Mouse (Mus musculus): ENCODE measurements around the gene Serpina3n. TPM values are rescaled to one million over a fixed set of nuclear protein-coding genes. Genes with fewer than 3 reads are reported as not detected.

Gene Serpina3n
- total and polyA plus RNA-seq, 2 experiments, result 210 to 464 TPM

- TF ChIP-seq POLR2A (IDR thresholded peaks at IDR 0.05; ENCODE audit: extremely low read depth, insufficient read depth, low read length) (no peak), CTCF (IDR thresholded peaks at IDR 0.05; ENCODE audit: low read depth, low read length) (peak; percentile 26)
These were observed 52.8 kb downstream of the Serpina3n start for GRCm38 (mm10) chr12:104459377-104459776.

GRCm38 (mm10) chr12:104461372-104461771, 54.8 kb downstream of the Serpina3n start:
- Histone ChIP-seq H3K4me1 (ENCODE audit: control insufficient read depth, insufficient read depth, low read length) (no peaks in the 10 kb centered on the region), H3K36me3 (ENCODE audit: control insufficient read depth, insufficient read depth, low read length) (no peaks in the 10 kb centered on the region), H3K27me3 (ENCODE audit: control insufficient read depth, insufficient read depth, low read length) (no peaks in the 10 kb centered on the region), H3K9ac (ENCODE audit: low read depth, low read length) (no peak overlapping the region), H3K4me3 (ENCODE audit: insufficient read depth, low read depth, low read length) (no peak overlapping the region), H3K27ac (replicated peaks; ENCODE audit: insufficient read depth, low read depth, low read length) (no peak overlapping the region), H3K79me2 (ENCODE audit: control insufficient read depth, insufficient read depth, low read length) (no peaks in the 10 kb centered on the region)
- no peak for DNase-seq (ENCODE audit: extremely low read depth, low read depth, low spot score)
- WGBS, result 55% methylated on average over 8 of the region's 8 CpGs
- no peak for TF ChIP-seq CTCF (IDR thresholded peaks at IDR 0.05; ENCODE audit: low read depth, low read length)
- TF ChIP-seq POLR2A (IDR thresholded peaks at IDR 0.05; ENCODE audit: extremely low read depth, insufficient read depth, low read length), result no peak

More at GRCm38 (mm10) chr12:104459377-104459776, 52.8 kb downstream of the Serpina3n start:
- 57% methylated on average over 6 of the region's 6 CpGs for WGBS
- no peaks in the 10 kb centered on the region for H3K4me1 ChIP-seq (ENCODE audit: control insufficient read depth, insufficient read depth, low read length)
- no peaks in the 10 kb centered on the region for H3K27me3 ChIP-seq (ENCODE audit: control insufficient read depth, insufficient read depth, low read length)
- no peak for DNase-seq (ENCODE audit: extremely low read depth, low read depth, low spot score)
- no peaks in the 10 kb centered on the region for H3K79me2 ChIP-seq (ENCODE audit: control insufficient read depth, insufficient read depth, low read length)
- no peak overlapping the region for H3K9ac ChIP-seq (ENCODE audit: low read depth, low read length)
- no peak overlapping the region for H3K27ac ChIP-seq (replicated peaks; ENCODE audit: insufficient read depth, low read depth, low read length)
- H3K36me3 ChIP-seq (ENCODE audit: control insufficient read depth, insufficient read depth, low read length), result no peaks in the 10 kb centered on the region
- no peak overlapping the region for H3K4me3 ChIP-seq (ENCODE audit: insufficient read depth, low read depth, low read length)

Other genes starting within 250 kb of the Serpina3n start
- 2.9 TPM in 2 replicates for gene Serpina3f, start 192.2 kb upstream of the Serpina3n start, total RNA-seq (2014; rRNA removed)
- 0.67 and 2.2 TPM in 2 replicates for gene Serpina3f, start 192.2 kb upstream of the Serpina3n start, polyA plus RNA-seq (2012; rRNA removed)
- gene Serpina3g, start 170.5 kb upstream of the Serpina3n start, total RNA-seq (2014; rRNA removed), result 19.1 and 20.7 TPM in 2 replicates
- 3.8 and 9.7 TPM in 2 replicates for gene Serpina3g, start 170.5 kb upstream of the Serpina3n start, polyA plus RNA-seq (2012; rRNA removed)
- 0.20 and 0.46 TPM in 2 replicates for gene Serpina3i, start 143.6 kb upstream of the Serpina3n start, total RNA-seq (2014; rRNA removed)
- gene Serpina3i, start 143.6 kb upstream of the Serpina3n start, polyA plus RNA-seq (2012; rRNA removed), result 0.04 TPM in 1 of 2 replicates, not detected in the other
- gene Serpina3j, start 92.2 kb upstream of the Serpina3n start, total RNA-seq (2014; rRNA removed), result not detected in 2 replicates
- not detected in 2 replicates for gene Serpina3j, start 92.2 kb upstream of the Serpina3n start, polyA plus RNA-seq (2012; rRNA removed)
- 10,536 and 14,457 TPM in 2 replicates for gene Serpina3k, start 68.2 kb upstream of the Serpina3n start, total RNA-seq (2014; rRNA removed)
- gene Serpina3k, start 68.2 kb upstream of the Serpina3n start, polyA plus RNA-seq (2012; rRNA removed), result 2,986 and 3,416 TPM in 2 replicates
- gene Serpina3m, start 68.2 kb upstream of the Serpina3n start, total RNA-seq (2014; rRNA removed), result 623 and 783 TPM in 2 replicates
- 260 and 302 TPM in 2 replicates for gene Serpina3m, start 68.2 kb upstream of the Serpina3n start, polyA plus RNA-seq (2012; rRNA removed)
- gene Gsc, start 66.6 kb downstream of the Serpina3n start, total RNA-seq (2014; rRNA removed), result not detected in 2 replicates
- not detected in 2 replicates for gene Gsc, start 66.6 kb downstream of the Serpina3n start, polyA plus RNA-seq (2012; rRNA removed)

Measured in liver, adult 2 months (tissue).